Mouse (Mus musculus) adrenal gland, postnatal 36 days (tissue): Measurements from ENCODE around the gene Spon2. TPM values are rescaled to one million over a fixed set of nuclear protein-coding genes. Genes with fewer than 3 reads are reported as not detected.

Source experiments
- DNase-seq, 2 experiments: peaks; one replicate each; pipeline ENCODE4 v3.0.0; 2021; ENCODE audit warnings: mixed read lengths in 1 of 2
- long read RNA-seq, 2 experiments: library from polyadenylated mRNA; stranded (forward); transcript quantifications; one replicate each; pipeline ENCODE4 v2.0.0; 2021; ENCODE audit warnings: borderline sequencing depth in 2 of 2
- total RNA-seq, 2 experiments: library from RNA; stranded (reverse); gene quantifications; 2 replicates each; pipeline ENCODE4 v1.2.3; 2021

The Spon2 gene
- 1 to 10 TPM in 1 of 2 experiments, under 1 TPM in 1; 0.66 to 1.1 TPM for total RNA-seq
- long read RNA-seq, experiment 1: 0 reads
- long read RNA-seq, experiment 2, partial matches to known transcripts: 0 of 2 reads
- long read RNA-seq, experiment 2, other reads (novel, unspliced or antisense): 0 of 2 reads

GRCm38 (mm10) chr5:33218081-33218480, at the start of gene Spon2:
Spon2 (minus strand) TSS chr5:33218455.
- DNase-seq: no peak

DNA sequence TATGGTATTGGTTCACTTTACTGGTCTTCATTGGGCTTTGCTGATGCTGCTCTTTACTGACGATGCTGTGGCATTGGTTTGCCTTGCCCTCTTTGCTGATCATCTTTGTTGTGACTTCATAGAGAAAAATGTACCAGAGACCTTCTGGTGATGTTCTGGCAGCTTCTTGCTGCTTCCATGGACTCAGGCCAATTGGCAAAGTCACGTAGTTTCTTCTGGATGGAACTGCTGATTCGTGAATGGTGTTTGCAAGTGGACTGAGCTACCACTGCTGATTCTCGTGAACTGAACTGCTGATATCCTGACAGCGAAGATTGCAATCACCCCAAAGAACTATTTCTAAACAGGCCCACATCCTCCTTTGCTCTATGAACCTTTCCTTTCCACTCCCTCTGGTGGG, 36.2 kb upstream of the Spon2 start:
- DNase-seq: no peak

DNA sequence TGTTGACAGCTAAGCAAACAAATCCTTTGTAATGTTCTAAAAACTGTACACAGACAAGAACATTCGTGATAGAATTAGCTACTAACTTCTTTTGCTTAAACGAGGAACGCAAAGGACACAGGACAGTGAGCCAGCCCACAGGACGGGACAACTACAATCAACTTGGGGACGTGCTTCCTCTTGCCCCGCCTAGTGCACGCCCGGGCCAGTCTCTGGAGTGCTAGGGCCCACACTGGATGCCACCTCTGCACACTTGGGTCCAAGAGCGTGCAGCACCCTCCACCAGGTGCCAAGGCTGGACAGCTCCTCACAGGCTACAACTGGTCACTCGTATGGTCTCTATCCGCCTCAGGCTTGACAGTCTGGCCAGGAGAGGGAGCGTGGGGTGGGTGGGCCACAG, 29.9 kb upstream of the Spon2 start:
- no peak for DNase-seq

GRCm38 (mm10) chr5:33247387-33247786, 29.1 kb upstream of the Spon2 start:
- DNase-seq: no peak

DNA sequence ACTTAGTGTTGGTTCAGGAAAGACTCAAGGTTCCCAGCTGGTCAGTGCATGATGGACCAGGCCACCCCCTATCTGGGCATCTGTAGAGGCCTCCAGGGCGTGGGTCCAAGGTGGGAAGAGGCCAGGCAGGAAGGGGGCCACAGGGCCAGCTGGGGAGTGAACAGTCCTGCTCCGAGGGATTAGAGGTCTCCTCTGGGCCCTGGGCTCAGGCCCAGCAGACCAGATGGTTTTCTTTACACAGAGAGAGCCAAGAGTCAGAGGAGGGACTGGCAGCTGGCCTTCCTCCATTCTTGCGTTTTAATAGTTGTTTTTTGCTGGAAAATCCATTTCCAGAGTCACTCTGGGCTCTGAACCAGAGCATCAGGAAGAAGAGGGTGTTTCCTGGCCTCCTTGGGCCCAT, 27.4 kb upstream of the Spon2 start:
- DNase-seq: peak in 1 of 2 experiments; percentile 25

- DNase-seq: no peak
These were observed 26.2 kb upstream of the Spon2 start for GRCm38 (mm10) chr5:33244377-33244920.

- DNase-seq: no peak
These were observed 21.7 kb upstream of the Spon2 start for GRCm38 (mm10) chr5:33239934-33240333.

- DNase-seq: no peak
These were observed 21.0 kb upstream of the Spon2 start for GRCm38 (mm10) chr5:33239111-33239714.

DNA sequence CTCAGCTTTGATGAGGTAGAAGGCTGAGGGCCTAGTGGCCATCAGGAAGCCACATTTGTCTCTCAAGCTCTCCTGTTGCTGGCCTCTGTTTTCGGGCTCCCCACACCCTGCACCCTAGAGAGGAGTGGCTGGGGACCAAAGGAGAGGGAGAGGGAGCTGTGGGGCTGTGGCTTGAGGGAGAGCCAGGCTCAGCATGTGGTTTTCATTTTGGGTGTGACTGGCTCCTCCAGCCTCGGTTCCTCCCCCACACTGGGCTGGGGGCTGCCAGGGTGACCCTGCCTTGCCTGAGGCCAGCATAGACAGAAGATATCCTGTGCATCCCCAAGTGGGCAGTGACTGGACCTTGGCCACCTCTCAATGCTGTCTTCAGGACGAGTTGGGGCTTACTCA, 20.0 kb upstream of the Spon2 start:
- DNase-seq: no peak

- no peak for DNase-seq
These were observed 19.5 kb upstream of the Spon2 start for GRCm38 (mm10) chr5:33237600-33238255.

DNA sequence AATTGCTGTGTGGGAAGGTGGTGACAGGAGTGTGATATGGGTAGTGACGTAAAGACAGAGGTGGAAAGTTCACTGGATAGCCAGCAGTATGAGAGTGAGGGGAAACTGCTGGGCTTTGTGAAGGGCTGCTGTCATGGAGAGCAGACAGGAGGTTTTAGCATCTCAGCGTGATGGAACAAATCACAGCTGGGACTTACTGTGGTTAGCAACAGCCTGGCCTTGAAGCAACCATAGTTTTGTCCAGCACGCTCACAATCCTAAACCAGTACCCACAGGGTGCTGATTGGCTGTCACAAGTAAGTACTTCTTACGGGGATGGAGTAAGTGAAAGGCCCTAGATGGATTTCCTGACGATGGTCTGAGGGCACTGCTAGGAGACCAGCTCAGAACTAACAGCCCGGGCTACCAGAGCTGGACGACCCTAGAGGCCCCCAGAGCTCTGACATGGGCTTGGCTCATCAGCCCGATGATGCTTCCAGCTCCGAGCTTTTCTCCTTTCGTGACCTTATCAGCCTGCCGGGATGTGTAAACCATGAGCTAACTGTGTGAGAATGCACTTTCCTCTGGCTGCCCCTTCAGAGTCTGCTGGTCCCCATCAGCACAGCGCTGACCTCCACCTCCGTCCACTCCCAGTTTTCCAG, 16.3 kb upstream of the Spon2 start:
- no peak for DNase-seq

GRCm38 (mm10) chr5:33232791-33233190, 14.5 kb upstream of the Spon2 start:
- no peak for DNase-seq

GRCm38 (mm10) chr5:33230285-33230684, 12.0 kb upstream of the Spon2 start:
- DNase-seq: no peak

- DNase-seq: no peak
These were observed 10.2 kb upstream of the Spon2 start for GRCm38 (mm10) chr5:33228428-33228827.

- peak in 1 of 2 experiments; percentile 34 for DNase-seq
These were observed 7.4 kb upstream of the Spon2 start for GRCm38 (mm10) chr5:33225673-33226072.

- DNase-seq: no peak
These were observed 6.2 kb upstream of the Spon2 start for GRCm38 (mm10) chr5:33224491-33224890.

DNA sequence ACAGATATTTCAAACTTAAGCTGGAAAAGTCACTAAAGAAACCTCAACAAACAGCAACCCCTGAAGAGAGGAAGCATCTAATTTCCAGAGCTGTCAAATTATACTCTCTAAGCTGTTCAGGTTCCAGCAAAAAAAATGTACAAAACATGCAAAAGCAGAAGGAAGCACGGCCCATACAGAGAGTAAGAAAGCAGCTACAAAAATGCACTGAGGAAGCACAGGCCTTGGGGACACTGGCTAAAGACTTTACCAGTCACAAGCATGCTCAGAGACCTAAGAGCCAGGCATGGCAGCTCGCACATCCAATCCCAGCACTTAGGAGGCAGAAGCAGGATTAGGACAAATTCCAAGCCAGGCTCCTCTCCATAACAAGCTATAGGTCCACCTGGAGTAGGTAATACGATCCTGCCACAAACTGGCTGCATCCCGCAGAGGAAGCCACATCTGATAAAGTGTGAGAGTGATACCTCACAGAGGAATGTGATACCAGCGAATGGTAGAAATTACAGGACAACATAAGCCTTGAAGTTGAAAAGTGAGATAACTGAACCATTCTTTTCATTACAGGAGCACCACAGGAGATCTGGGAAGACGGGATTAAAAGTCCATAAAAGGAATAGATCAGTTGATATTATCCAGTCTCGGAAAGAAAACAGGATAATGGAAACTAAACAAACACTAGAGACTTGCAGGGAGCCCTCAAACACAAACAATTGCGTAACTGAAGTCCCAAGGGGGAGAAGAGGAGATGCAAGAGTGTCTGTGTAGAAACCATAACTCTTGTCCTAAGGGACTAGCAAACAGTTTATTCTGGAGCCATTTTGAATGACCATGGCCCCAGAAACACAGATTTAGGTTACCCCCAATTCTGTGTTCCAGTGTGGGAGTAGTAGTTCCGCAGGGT, 4.8 kb upstream of the Spon2 start:
- no peak for DNase-seq

- DNase-seq: no peak
These were observed 4.1 kb upstream of the Spon2 start for GRCm38 (mm10) chr5:33222389-33222788.

- DNase-seq: peak; percentile 22 to 27
These were observed 2.2 kb upstream of the Spon2 start for GRCm38 (mm10) chr5:33220350-33221044.

GRCm38 (mm10) chr5:33219831-33220230, 1.6 kb upstream of the Spon2 start:
- peak in 1 of 2 experiments; percentile 27 for DNase-seq

DNA sequence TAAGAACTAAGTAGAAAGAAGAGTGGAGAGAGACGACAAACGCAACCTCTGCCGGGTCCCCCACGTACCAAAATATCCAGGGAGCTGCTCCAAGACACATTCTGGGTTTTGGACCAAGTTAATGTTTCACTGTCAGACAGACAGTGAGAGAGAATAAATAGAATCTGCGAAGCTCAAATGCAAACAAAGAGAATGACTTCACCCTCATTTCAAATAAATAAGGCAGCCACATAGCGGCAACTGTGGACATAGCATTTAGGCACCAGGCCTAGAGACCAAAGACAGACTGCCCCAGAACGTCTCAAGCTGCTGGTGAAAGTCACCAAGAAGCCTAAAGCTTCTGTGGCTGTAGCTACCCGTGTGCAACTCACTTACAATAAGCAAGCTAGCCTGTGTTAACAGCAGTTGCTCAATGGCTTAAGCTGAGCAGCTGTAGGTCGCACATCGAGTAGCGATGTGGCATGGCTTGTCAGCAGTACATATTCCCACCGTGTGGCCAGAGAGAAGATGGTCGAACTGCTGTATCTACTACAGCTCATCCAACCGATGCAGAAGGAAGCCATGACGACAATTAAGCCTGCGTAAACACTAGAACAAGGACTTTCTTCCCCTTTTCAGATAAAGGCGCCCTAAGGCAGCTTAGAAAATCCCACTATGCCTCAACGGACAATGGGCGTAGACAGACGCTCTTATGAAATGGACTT, 643 bp upstream of the Spon2 start:
- DNase-seq: no peak
